Mouse (Mus musculus) liver, embryonic 13.5 days (tissue): ENCODE measurements around the gene Pter. TPM values are rescaled to one million over a fixed set of nuclear protein-coding genes. Genes with fewer than 3 reads are reported as not detected.

Experiments used
- ATAC-seq: fragments of 200-750 bp; cut with Nextera tagmentation; 2 replicates; pipeline ENCODE4 v1.8.0; 2017; ENCODE audit warnings: low read depth, mild to moderate bottlenecking, moderate number of reproducible peaks, moderate library complexity
- DNase-seq: peaks from one replicate; pipeline ENCODE4 v3.0.0; 2022
- H3K27ac ChIP-seq: fragments of 300-500 bp; sonication (generic); 2 replicates; pipeline ENCODE4 v1.5.1; 2015; ENCODE audit warnings: moderate library complexity, mild to moderate bottlenecking, inconsistent platforms
- H3K27me3 ChIP-seq: fragments of 300-500 bp; sonication (generic); 2 replicates; pipeline ENCODE4 v1.6.1; 2015; ENCODE audit warnings: mild to moderate bottlenecking, inconsistent platforms
- H3K36me3 ChIP-seq: fragments of 300-500 bp; sonication (generic); 2 replicates; pipeline ENCODE4 v1.6.1; 2015; ENCODE audit warnings: mild to moderate bottlenecking, inconsistent platforms
- H3K4me1 ChIP-seq: fragments of 300-500 bp; sonication (generic); replicated peaks from 2 replicates; pipeline ENCODE4 v1.6.1; 2015; ENCODE audit warnings: inconsistent platforms
- H3K4me2 ChIP-seq: fragments of 300-500 bp; sonication (generic); 2 replicates; pipeline ENCODE4 v1.6.1; 2015; ENCODE audit warnings: inconsistent platforms, mild to moderate bottlenecking, moderate library complexity
- H3K4me3 ChIP-seq: fragments of 300-500 bp; sonication (generic); replicated peaks from 2 replicates; pipeline ENCODE4 v1.5.1; 2015; ENCODE audit warnings: mild to moderate bottlenecking, inconsistent platforms
- H3K9ac ChIP-seq: fragments of 300-500 bp; sonication (generic); 2 replicates; pipeline ENCODE4 v1.6.1; 2015; ENCODE audit warnings: mild to moderate bottlenecking, inconsistent platforms
- H3K9me3 ChIP-seq: fragments of 300-500 bp; sonication (generic); replicated peaks from 2 replicates; pipeline ENCODE4 v1.6.1; 2016; ENCODE audit warnings: inconsistent platforms
- WGBS: fragments of 180-500 bp; shearing (Covaris S2); methylation state at CpG from one replicate; pipeline ENCODE4 v1.1.7; 2015; ENCODE audit not compliant: insufficient replicate concordance; 5-methylcytosine and 5-hydroxymethylcytosine counted together
- polyA plus RNA-seq: library from polyadenylated mRNA; unstranded; fragments of >200 nt; fragmentation: Nextera tagmentation; extraction: Ambion mirVana; gene quantifications from 2 replicates; pipeline ENCODE4 v1.2.1, GENCODE M21; 2015

Pter gene
- polyA plus RNA-seq, 1 experiment from 2014 or later = 33.5 TPM

- H3K4me1 ChIP-seq = no peaks in the 10 kb centered on the region
- ATAC-seq (no peak), DNase-seq (no peak)
- no peak overlapping the region for H3K9ac ChIP-seq
- H3K27ac ChIP-seq = no peak overlapping the region
- no peaks in the 10 kb centered on the region for H3K9me3 ChIP-seq
- no peaks in the 10 kb centered on the region for H3K36me3 ChIP-seq
- H3K4me2 ChIP-seq = no peak overlapping the region
- H3K27me3 ChIP-seq = no peaks in the 10 kb centered on the region
- H3K4me3 ChIP-seq = no peak overlapping the region
- WGBS = 81% methylated on average over 10 of the region's 10 CpGs
These were observed 13.8 kb downstream of the Pter start for GRCm38 (mm10) chr2:12937461-12938217.

GRCm38 (mm10) chr2:12938641-12939040, 14.8 kb downstream of the Pter start:
- Histone ChIP-seq H3K27ac (no peak overlapping the region), H3K4me3 (no peak overlapping the region), H3K9ac (no peak overlapping the region), H3K27me3 (no peaks in the 10 kb centered on the region), H3K9me3 (no peaks in the 10 kb centered on the region), H3K36me3 (no peaks in the 10 kb centered on the region), H3K4me1 (no peaks in the 10 kb centered on the region), H3K4me2 (no peak overlapping the region)
- ATAC-seq = no peak
- 73% methylated on average over 2 of the region's 2 CpGs for WGBS
- no peak for DNase-seq

GRCm38 (mm10) chr2:12956703-12957424, 33.0 kb downstream of the Pter start:
- ATAC-seq = no peak

GRCm38 (mm10) chr2:12970049-12970724, 46.3 kb downstream of the Pter start:
- Histone ChIP-seq H3K27me3 (no peaks in the 10 kb centered on the region), H3K4me2 (no peak overlapping the region), H3K9me3 (no peaks in the 10 kb centered on the region), H3K27ac (no peak overlapping the region), H3K9ac (no peak overlapping the region), H3K4me3 (no peak overlapping the region), H3K4me1 (no peaks in the 10 kb centered on the region), H3K36me3 (no peaks in the 10 kb centered on the region)
- DNase-seq (no peak), ATAC-seq (no peak)
- WGBS = 74% methylated on average over 12 of the region's 12 CpGs

More at GRCm38 (mm10) chr2:12956703-12957424, 33.0 kb downstream of the Pter start:
- Histone ChIP-seq H3K9ac (no peak overlapping the region), H3K4me2 (no peak overlapping the region), H3K36me3 (no peaks in the 10 kb centered on the region), H3K9me3 (no peaks in the 10 kb centered on the region), H3K27ac (no peak overlapping the region), H3K4me3 (no peak overlapping the region), H3K27me3 (no peaks in the 10 kb centered on the region), H3K4me1 (no peaks in the 10 kb centered on the region)
- DNase-seq = no peak

- DNase-seq (no peak), ATAC-seq (no peak)
- no peaks in the 10 kb centered on the region; the same call in 1 of the 2 replicates for H3K36me3 ChIP-seq
- no peaks in the 10 kb centered on the region for H3K27me3 ChIP-seq
- H3K27ac ChIP-seq = no peak overlapping the region
- H3K4me1 ChIP-seq = no peaks in the 10 kb centered on the region
- H3K4me2 ChIP-seq = no peak overlapping the region
- no peak overlapping the region for H3K4me3 ChIP-seq
- no peaks in the 10 kb centered on the region for H3K9me3 ChIP-seq
- H3K9ac ChIP-seq = no peak overlapping the region
- WGBS = 73% methylated on average over 2 of the region's 2 CpGs
These were observed 49.9 kb downstream of the Pter start for GRCm38 (mm10) chr2:12973752-12974151.

- H3K4me2 ChIP-seq = no peak overlapping the region
- H3K9ac ChIP-seq = no peak overlapping the region
- ATAC-seq (no peak), DNase-seq (no peak)
- 79% methylated on average over 7 of the region's 7 CpGs for WGBS
- H3K9me3 ChIP-seq = no peaks in the 10 kb centered on the region
- no peaks in the 10 kb centered on the region for H3K27me3 ChIP-seq
- no peak overlapping the region for H3K4me3 ChIP-seq
- H3K4me1 ChIP-seq = no peaks in the 10 kb centered on the region
- no peaks in the 10 kb centered on the region; the same call in 1 of the 2 replicates for H3K36me3 ChIP-seq
- no peak overlapping the region for H3K27ac ChIP-seq
These were observed 53.5 kb downstream of the Pter start for GRCm38 (mm10) chr2:12977367-12977766.

GRCm38 (mm10) chr2:12978771-12979170, 54.9 kb downstream of the Pter start:
- 70% methylated on average over 4 of the region's 4 CpGs for WGBS
- no peak for ATAC-seq
- H3K4me1 ChIP-seq = no peaks in the 10 kb centered on the region
- no peaks in the 10 kb centered on the region; the same call in 1 of the 2 replicates for H3K36me3 ChIP-seq
- DNase-seq = no peak
- no peak overlapping the region for H3K27ac ChIP-seq
- no peaks in the 10 kb centered on the region for H3K27me3 ChIP-seq
- no peak overlapping the region for H3K4me3 ChIP-seq
- no peaks in the 10 kb centered on the region for H3K9me3 ChIP-seq
- H3K4me2 ChIP-seq = no peak overlapping the region
- no peak overlapping the region for H3K9ac ChIP-seq

- DNase-seq (no peak), ATAC-seq (no peak)
- H3K4me3 ChIP-seq = no peak overlapping the region
- WGBS = 68% methylated on average over 4 of the region's 4 CpGs
- no peaks in the 10 kb centered on the region for H3K27me3 ChIP-seq
- no peaks in the 10 kb centered on the region for H3K36me3 ChIP-seq
- no peaks in the 10 kb centered on the region for H3K4me1 ChIP-seq
- H3K27ac ChIP-seq = no peak overlapping the region
- H3K4me2 ChIP-seq = no peak overlapping the region
- H3K9me3 ChIP-seq = no peaks in the 10 kb centered on the region
- no peak overlapping the region for H3K9ac ChIP-seq
These were observed 61.3 kb downstream of the Pter start for GRCm38 (mm10) chr2:12984901-12985732.

GRCm38 (mm10) chr2:13000026-13000425, 76.2 kb downstream of the Pter start:
- Histone ChIP-seq H3K36me3 (no peaks in the 10 kb centered on the region), H3K4me3 (no peak overlapping the region), H3K27me3 (no peaks in the 10 kb centered on the region), H3K9me3 (no peaks in the 10 kb centered on the region), H3K9ac (no peak overlapping the region), H3K4me2 (no peak overlapping the region), H3K27ac (no peak overlapping the region), H3K4me1 (no peaks in the 10 kb centered on the region)
- DNase-seq = no peak
- ATAC-seq = no peak
- WGBS = 70% methylated on average over 2 of the region's 2 CpGs

GRCm38 (mm10) chr2:13008433-13008832, 84.6 kb downstream of the Pter start:
- Histone ChIP-seq H3K4me1 (peaks cover 14% of the 10 kb centered on the region), H3K27me3 (peaks cover 54% of the 10 kb centered on the region), H3K4me3 (no peak overlapping the region), H3K9ac (no peak overlapping the region), H3K36me3 (no peaks in the 10 kb centered on the region), H3K9me3 (no peaks in the 10 kb centered on the region), H3K27ac (no peak overlapping the region), H3K4me2 (no peak overlapping the region)
- no peak for DNase-seq
- WGBS = 58% methylated on average over 1 of the region's 1 CpGs
- ATAC-seq = no peak
